Mouse (Mus musculus) left cerebral cortex, postnatal 25 days (tissue): ENCODE results near the gene Mat1a. TPM values are rescaled to one million over a fixed set of nuclear protein-coding genes. Genes with fewer than 3 reads are reported as not detected.
A peak's percentile ranks its signal among the peaks of the same experiment; 100 is the strongest.

Source experiments
- DNase-seq, 2 experiments: peaks; one replicate each; pipeline ENCODE4 v3.0.0; 2022; ENCODE audit warnings: low spot score in 2 of 2, mixed read lengths in 1 of 2
- intact Hi-C: fragments of 180-260 bp; cut with DNase I; formaldehyde crosslinking; loops from one replicate; pipeline ENCODE4 v1.15.1; 2025
- total RNA-seq, 2 experiments: library from RNA; stranded (reverse); gene quantifications; 2 replicates each; pipeline ENCODE4 v1.2.3; 2021

Gene Mat1a
- not detected for total RNA-seq

- no peak for DNase-seq
- intact Hi-C loops, result no loop called here
These were observed at the start of gene Mat1a for GRCm38 (mm10) chr14:41104853-41105444. Mat1a (plus strand) TSS chr14:41105035.

DNA sequence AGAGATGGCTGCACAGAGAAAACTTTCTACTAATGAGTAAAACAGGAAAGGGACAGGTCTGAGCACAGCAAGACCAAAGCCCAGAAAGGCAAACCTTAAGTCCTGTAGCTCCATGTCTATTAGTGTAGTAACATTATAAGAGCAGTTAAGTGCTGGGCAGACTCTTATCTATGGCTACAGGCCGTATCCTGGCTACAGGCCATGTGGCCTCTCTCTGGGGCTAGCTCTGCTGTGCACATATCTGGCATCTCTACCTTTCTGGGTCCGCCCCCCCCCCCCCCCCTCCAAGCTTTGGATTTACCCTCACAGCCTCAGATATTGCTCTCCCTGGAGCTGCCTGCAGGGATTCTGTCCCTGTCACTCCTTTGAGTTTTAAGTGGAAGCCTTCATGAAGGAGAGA, 39.7 kb upstream of the Mat1a start:
- intact Hi-C loops, result no loop called here
- no peak for DNase-seq

- no peak for DNase-seq
- intact Hi-C loops, result no loop called here
These were observed 38.4 kb upstream of the Mat1a start for GRCm38 (mm10) chr14:41066416-41066815.

GRCm38 (mm10) chr14:41069108-41069507, 35.7 kb upstream of the Mat1a start, which contains the start of gene Dydc2:
Dydc2 (minus strand) TSS chr14:41069208.
- intact Hi-C loops, result no loop called here

DNA sequence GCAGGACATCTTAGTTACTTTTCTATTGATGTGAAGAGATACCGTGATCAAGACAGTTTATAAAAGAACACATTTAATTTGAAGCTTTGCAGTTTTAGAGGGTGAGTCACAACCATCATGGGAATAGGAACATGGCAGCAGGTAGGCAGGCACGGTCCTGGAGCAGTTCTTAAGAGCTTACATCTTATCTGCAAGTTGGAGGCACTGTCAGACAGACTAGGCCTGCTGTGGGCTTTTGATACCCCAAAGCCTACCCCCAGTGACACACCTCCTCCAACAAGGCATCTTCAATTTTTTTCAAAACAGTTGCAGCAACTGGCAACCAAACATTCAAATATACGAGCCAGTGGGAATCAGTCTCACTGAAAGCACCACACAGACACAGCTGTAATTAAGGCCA, 34.5 kb upstream of the Mat1a start:
- DNase-seq, result no peak
- intact Hi-C loops, result no loop called here

More at GRCm38 (mm10) chr14:41069108-41069507, 35.7 kb upstream of the Mat1a start, which contains the start of gene Dydc2:
- DNase-seq, result no peak

- intact Hi-C loops, result no loop called here
These were observed 32.4 kb upstream of the Mat1a start, which contains the start of gene Dydc1 for GRCm38 (mm10) chr14:41072229-41072943. Dydc1 (plus strand) TSS chr14:41072911.

GRCm38 (mm10) chr14:41072944-41073275, 31.9 kb upstream of the Mat1a start:
- intact Hi-C loops, result no loop called here
- no peak for DNase-seq

More at GRCm38 (mm10) chr14:41072229-41072943, 32.4 kb upstream of the Mat1a start, which contains the start of gene Dydc1:
- DNase-seq, result peak; percentile 85 to 87

DNA sequence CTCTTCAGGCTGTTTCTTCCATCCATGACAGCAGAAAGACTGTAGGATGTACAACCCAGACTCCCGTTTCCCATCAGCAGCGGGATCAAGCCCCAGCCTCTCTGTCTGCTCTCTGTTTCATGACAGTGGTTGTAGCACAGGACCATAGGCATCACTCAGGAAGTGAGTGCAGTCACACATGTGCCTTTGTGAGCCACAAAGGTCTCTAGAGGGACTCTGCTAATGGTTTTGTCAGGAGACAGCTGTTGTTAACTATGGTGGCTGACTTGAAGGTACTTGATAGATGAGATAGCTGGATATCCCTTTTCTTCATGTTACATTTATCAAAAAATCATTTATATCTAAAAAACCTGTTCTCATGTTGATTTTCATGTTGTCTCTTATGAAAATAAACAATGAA, 22.4 kb upstream of the Mat1a start:
- intact Hi-C loops, result no loop called here
- no peak for DNase-seq

DNA sequence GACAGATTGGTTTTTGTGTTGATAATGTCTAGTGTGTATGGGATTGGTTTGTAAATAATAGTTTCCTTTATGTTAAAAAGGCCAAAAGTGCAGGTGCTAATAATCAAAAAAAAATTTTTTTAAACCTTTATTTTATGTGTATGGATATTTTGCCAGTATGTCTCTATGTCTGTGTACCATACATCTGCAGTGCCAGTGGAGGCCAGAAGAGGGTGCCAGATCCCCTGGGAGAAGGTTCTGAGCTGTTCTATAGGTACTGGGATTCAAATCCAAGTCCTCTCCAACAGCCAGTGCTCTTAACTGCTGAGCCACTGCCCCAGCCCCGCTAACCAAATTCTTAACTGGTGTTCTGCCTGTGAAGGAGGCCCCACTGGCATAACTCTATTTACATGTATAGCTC, 17.3 kb upstream of the Mat1a start:
- no peak for DNase-seq
- intact Hi-C loops, result no loop called here

- DNase-seq, result peak in 1 of 2 experiments; percentile 3
- intact Hi-C loops, result no loop called here
These were observed 14.1 kb upstream of the Mat1a start for GRCm38 (mm10) chr14:41090777-41091176.

GRCm38 (mm10) chr14:41094114-41094513, 10.7 kb upstream of the Mat1a start:
- intact Hi-C loops, result loop anchor here (1.0 kb wide), 1 partner anchor 68 kb away; no protein-coding TSS in a partner anchor

DNA sequence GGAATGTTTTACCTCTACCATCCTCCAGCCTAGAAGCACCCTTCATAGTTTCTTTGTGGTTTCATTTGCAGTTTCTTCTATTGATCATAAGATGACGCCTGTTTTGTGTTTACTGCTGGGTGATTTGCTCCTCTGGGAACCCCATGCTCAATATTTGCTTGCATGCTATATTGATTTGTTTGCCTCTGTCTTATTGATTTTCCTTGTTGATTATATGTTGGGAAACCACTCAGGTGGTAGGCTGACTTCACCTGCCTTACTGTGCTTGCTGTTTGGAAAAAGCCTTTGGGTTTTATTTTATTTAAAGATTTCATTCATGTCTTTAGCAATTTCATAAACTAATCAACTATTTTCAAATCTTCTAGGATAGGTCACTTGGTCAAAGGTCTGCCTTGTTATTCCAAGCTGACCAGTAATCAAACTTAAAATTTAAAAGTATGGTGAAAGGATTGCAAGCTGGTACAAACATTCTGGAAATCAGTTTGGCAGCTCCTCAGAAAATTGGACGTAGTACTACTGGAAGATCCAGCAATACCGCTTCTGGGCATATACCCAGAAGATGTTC, 8.5 kb upstream of the Mat1a start:
- no peak for DNase-seq
- intact Hi-C loops, result no loop called here

More at GRCm38 (mm10) chr14:41094114-41094513, 10.7 kb upstream of the Mat1a start:
- peak in 1 of 2 experiments; percentile 8 for DNase-seq

DNA sequence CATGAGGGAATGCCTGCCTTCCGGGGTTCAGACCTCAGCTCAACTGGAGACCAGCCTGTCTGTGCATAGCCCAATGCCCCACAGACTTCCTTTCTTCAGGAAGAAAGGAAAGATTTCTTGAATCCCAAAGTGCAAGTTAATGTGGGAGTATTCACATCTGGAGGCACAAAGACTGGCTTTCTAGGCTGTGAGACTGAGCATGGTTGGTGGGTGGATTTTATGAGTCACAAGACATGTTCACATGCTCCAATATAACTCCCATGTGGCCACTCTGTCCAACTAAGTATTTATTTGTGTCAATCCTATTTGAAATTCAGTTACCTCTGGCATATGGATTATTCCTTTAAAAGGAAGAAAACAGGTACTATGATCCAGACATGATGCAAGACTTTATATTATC, 6.1 kb upstream of the Mat1a start:
- peak; percentile 21 to 77 for DNase-seq
- intact Hi-C loops, result no loop called here

GRCm38 (mm10) chr14:41100712-41101111, 4.1 kb upstream of the Mat1a start:
- intact Hi-C loops, result no loop called here
- no peak for DNase-seq

GRCm38 (mm10) chr14:41101242-41101641, 3.6 kb upstream of the Mat1a start:
- no peak for DNase-seq
- intact Hi-C loops, result no loop called here

- intact Hi-C loops, result no loop called here
- DNase-seq, result no peak
These were observed 2.6 kb upstream of the Mat1a start for GRCm38 (mm10) chr14:41102269-41102668.

DNA sequence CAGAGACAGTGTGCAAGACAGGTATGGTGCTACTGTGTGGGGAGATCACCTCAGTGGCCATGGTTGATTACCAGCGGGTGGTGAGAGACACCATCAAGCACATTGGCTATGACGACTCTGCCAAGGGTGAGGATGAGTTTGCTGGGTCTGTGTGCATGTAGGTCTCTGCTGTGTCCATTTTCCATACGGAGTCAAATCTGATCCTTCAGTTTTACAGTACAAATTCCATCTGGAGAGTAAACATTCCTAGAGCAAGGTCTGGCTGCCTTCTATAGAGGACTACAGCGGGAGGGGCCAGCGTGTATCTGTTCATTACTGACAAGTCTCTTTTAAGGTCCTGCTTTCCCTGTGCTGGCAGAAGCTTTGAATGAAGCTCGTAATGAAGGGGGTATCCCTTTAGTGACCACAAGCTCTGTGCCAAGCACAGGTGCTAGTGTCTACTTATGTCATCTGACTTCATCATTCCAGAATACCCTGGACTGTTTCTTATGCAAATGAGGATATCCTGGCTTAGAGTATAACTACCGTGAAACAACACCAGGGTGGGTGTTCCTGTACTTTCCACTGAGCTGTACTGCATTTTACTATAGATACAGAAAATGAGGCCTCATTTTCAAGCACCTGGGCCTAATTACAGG, 6.3 kb downstream of the Mat1a start:
- DNase-seq, result no peak
- intact Hi-C loops, result no loop called here

GRCm38 (mm10) chr14:41112944-41113343, 8.1 kb downstream of the Mat1a start:
- intact Hi-C loops, result no loop called here
- no peak for DNase-seq

- DNase-seq, result no peak
- intact Hi-C loops, result no loop called here
These were observed 11.4 kb downstream of the Mat1a start for GRCm38 (mm10) chr14:41116271-41116670.

DNA sequence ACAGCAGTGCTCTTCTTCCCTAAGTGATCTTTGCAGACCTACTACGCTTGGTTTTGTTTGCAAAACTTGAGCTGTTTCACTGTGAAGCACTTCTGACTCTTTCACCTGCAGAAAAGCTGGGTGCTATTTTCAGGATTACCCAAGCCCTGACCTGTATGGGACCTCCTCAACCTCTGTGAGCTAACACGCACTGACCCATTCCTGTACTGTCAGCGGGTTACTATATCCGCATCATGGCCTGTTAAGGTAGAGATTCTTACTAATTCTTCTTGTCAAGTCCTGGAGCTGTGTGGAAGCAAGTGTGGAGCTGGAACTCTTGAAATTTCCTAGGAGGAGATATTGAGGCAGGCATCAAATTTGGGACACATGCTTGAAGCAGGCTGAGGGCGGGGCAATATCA, 19.8 kb downstream of the Mat1a start:
- DNase-seq, result no peak

More for the DNA sequence above, 19.8 kb downstream of the Mat1a start:
- intact Hi-C loops, result no loop called here
